Mouse (Mus musculus) v-Abl transformed pro-B cells (cell line): Measurements from ENCODE around the gene Tmem156.

Source experiments
- in situ Hi-C, 2 experiments: fragments of 400-800 bp; cut with MboI; formaldehyde crosslinking; loops; one replicate each; pipeline ENCODE4 v1.15.1; 2025; ENCODE audit not compliant: unreplicated experiment in 2 of 2

The Tmem156 gene

GRCm38 (mm10) chr5:65051513-65051912 lies 40.4 kb downstream of the Tmem156 start:
- in situ Hi-C loops = no loop called here

- in situ Hi-C loops = no loop called here
Measured at GRCm38 (mm10) chr5:65049880-65050279, 42.1 kb downstream of the Tmem156 start.

GRCm38 (mm10) chr5:65047285-65047855 lies 44.6 kb downstream of the Tmem156 start:
- in situ Hi-C loops = no loop called here

- in situ Hi-C loops = no loop called here
Measured at GRCm38 (mm10) chr5:65046442-65047284, 45.3 kb downstream of the Tmem156 start.

DNA sequence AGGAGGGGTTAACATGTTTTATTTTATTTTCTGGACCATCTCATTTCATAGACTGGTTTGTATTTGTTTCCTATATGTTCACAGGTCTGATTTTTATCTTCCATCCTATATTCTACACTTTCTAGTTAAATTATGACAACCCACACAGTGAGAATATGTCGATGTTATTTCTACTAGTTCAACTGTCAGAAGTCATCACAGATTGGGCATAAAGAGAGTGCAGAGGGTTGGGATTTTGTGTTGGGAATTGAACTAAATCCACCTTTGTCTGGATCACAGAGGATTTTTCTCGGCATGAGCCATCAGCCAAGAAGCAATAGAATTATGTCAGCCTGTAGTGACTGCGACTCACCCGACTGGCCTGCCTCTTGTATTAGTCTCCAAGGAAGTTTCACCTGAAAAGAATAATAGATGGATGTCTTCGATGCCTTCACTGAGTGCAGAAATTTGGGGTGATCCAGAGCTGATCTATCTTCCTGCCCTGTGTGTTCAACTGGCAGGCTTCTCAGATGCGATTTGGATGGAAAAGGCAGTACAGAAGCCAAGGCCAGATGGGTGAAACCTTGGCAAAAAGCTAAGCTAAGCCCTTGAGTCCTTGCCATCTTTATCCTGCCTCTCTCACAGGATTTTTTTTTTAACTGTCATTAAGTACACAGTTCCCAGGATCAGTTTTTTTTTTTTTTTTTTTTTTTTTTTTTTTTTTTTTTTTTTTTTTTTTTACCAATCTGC lies 46.1 kb downstream of the Tmem156 start:
- in situ Hi-C loops = no loop called here

GRCm38 (mm10) chr5:65043407-65043895 lies 48.5 kb downstream of the Tmem156 start:
- in situ Hi-C loops = no loop called here

- in situ Hi-C loops = no loop called here
Measured at GRCm38 (mm10) chr5:65040463-65040862, 51.5 kb downstream of the Tmem156 start.

DNA sequence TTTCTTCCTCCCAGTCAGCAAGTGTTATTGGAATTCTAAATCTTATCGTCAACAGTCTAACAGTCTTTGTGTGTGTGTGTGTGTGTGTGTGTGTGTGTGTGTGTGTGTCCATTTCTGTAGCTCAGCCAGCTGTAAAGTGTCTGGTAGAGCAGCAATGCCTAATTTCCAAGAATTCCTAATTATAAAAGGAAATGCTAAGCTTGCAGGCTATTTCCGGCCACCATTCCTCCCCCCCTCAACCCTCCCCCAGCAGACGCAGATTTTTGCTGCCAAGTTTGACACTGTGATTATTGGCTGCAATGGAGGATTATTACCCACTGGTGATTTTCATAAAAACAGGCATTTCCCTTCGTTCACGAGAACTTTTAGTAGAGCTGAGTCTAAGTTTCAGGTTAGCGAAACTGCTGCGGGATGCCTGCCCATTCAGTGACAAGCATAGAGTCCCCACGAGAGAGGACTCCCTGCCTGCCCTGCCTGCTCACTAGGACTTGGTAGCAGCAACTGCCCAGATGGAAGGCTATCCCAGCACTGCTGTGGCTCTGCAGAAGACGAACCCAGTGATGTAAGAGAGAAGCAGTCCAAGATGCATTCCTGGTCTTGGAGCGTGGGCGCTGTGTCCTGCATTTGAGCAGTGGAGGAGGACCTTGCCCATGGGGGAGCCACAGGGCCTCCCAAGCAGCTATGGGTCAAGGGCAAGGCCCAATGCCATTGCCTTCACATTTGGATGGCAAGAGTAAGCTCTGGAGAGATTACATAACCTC lies 52.9 kb downstream of the Tmem156 start:
- in situ Hi-C loops = no loop called here

DNA sequence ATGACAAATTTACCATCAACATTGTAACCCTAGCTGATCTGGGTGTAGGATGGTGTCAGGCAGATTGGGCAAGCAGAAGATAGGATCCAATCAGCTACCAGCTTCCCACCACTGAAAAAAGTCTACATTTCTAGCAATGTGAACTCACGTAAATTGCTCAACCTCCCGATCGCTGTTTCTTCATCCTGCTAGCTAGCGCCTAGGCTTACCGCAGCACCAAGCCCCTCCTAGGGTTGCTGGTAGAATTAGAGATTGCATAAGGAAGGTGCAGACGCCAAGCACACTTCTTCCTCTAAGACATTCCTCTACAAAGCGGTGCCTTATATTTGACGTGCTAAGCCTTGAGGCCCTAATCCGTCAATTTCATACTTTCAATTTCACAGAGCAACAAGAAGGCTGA lies 53.6 kb downstream of the Tmem156 start:
- in situ Hi-C loops = no loop called here

DNA sequence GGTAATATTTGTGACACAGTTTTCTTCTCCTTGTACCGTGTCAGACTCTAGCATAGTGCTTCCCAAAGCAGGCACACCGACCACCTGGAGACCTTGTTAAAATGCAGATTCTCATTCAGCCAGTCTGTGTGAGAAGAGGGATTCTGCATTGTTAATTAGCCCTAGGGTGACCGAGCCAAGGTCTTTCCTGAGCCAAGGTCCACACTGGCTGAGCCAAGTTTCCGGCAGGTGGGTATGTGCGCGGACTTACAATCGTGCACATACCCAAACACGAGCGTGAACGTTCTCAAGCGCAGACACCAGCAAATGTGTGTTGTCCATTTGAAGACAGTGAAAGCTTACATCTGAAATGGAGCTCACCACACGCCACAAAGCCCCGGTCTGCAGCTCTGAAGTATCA lies 55.3 kb downstream of the Tmem156 start:
- in situ Hi-C loops = no loop called here

GRCm38 (mm10) chr5:65028019-65028418 lies 63.9 kb downstream of the Tmem156 start:
- in situ Hi-C loops = no loop called here

GRCm38 (mm10) chr5:65026776-65027175 lies 65.2 kb downstream of the Tmem156 start:
- in situ Hi-C loops = no loop called here

- in situ Hi-C loops = no loop called here
Measured at GRCm38 (mm10) chr5:65025916-65026315, 66.0 kb downstream of the Tmem156 start.

DNA sequence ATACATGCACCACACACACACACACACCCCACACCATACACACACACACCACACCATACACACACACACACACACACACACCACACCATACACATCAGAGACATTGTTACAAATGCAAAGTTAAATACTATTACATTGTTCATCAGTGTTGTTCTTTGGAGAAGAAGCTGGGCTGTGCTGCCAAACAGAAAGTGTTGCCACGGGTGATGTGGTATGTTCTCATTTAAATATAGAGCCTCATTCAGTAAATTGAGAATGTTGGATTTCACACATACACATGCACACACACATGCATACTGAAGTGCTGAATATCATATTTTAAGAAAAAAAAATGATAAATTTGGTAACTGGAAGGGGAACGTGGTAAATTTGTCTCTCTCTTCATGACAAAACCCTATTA lies 67.3 kb downstream of the Tmem156 start:
- in situ Hi-C loops = loop anchor here in 1 of 2 experiments (25.0 kb wide), 1 partner anchor 188 kb away; no protein-coding TSS in a partner anchor

- in situ Hi-C loops = loop anchor here in 1 of 2 experiments (25.0 kb wide), 1 partner anchor 190 kb away; no protein-coding TSS in a partner anchor
Measured at GRCm38 (mm10) chr5:65022006-65022405, 69.9 kb downstream of the Tmem156 start.

- in situ Hi-C loops = loop anchor here in 1 of 2 experiments (25.0 kb wide), 1 partner anchor 192 kb away; no protein-coding TSS in a partner anchor
Measured at GRCm38 (mm10) chr5:65019823-65020222, 72.1 kb downstream of the Tmem156 start.

DNA sequence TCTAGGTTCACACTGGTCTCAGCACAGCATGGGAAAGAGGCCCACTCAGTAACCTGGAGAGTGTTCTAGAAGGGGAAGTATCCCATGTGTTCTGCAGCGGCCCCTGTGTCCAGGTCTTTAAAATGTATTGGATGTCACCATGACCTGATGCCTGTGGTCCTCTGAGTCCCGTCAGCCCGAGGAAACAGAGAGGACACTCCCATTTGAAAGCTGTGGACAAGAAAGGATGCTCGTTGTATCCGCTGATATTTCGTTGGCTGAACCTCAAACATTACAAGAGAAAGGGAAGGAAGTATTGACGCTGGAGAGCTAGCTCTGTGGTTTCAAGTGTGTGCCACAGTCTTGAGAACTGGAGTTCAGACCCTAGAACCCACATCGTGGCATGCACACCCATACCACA lies 72.8 kb downstream of the Tmem156 start:
- in situ Hi-C loops = loop anchor here in 1 of 2 experiments (25.0 kb wide), 1 partner anchor 193 kb away; no protein-coding TSS in a partner anchor

GRCm38 (mm10) chr5:65015508-65015907 lies 76.4 kb downstream of the Tmem156 start:
- in situ Hi-C loops = loop anchor here in 1 of 2 experiments (25.0 kb wide), 1 partner anchor 197 kb away; no protein-coding TSS in a partner anchor

DNA sequence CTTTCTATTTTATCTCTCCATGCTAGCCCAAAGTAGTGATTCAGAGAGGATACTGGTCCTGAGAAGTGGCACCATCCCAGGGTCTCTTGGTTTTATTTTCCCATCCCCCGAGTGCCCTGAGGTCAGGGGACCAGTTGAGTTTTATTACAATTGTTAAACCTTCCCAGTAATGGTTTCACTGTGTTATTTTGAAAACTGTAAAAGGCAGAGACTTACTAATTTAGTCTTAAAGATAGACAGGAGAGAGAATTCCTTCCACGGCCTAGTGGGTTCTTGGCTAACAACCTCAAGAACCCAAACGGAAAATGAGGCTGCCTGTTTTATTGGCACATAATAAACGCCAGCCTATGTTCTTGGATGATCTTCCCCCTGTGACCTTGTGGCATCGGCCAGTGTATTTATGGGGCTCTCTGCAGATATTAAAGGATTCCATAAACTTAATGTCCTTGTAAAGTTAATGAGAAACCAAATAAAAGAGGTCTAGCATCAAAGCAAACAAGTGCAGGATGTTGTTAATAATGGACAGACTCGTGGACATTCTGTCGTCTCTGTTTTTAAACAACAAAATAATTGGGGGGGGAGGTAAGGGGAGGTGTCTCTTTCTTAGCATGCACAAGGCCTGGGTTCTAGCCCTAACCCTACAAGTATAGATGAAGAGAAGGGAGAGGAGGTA lies 79.9 kb downstream of the Tmem156 start:
- in situ Hi-C loops = loop anchor here in 1 of 2 experiments (25.0 kb wide), 1 partner anchor 200 kb away; no protein-coding TSS in a partner anchor
